Mouse (Mus musculus) MEL-GATA-1-ER (cell line): ENCODE results near the gene Rpl37a.

Experiments
- DNase-seq: peaks from one replicate; pipeline ENCODE4 v3.0.0-alpha.2; 2012; ENCODE audit warnings: low read depth; ENCODE audit errors: extremely low read depth

The Rpl37a gene

GRCm38 (mm10) chr1:72710753-72711653 is at the start of gene Rpl37a:
Gene Rpl37a (plus strand): TSS chr1:72711290.
- DNase-seq, result peak; percentile 84

GRCm38 (mm10) chr1:72673070-72673469 is 38.0 kb upstream of the Rpl37a start:
- DNase-seq, result no peak

- DNase-seq, result no peak
Measured at GRCm38 (mm10) chr1:72696256-72696655, 14.8 kb upstream of the Rpl37a start.

- no peak for DNase-seq
Measured at GRCm38 (mm10) chr1:72698651-72699050, 12.4 kb upstream of the Rpl37a start.

- no peak for DNase-seq
Measured at GRCm38 (mm10) chr1:72700479-72700878, 10.6 kb upstream of the Rpl37a start, which contains the start of gene Ankar. Gene Ankar (minus strand): TSS chr1:72700579.

GRCm38 (mm10) chr1:72707525-72707924 is 3.6 kb upstream of the Rpl37a start:
- DNase-seq, result no peak

- no peak for DNase-seq
Measured at GRCm38 (mm10) chr1:72711684-72712083, 594 bp downstream of the Rpl37a start.

GRCm38 (mm10) chr1:72714547-72714946 is 3.5 kb downstream of the Rpl37a start:
- no peak for DNase-seq

GRCm38 (mm10) chr1:72715065-72715464 is 4.0 kb downstream of the Rpl37a start:
- DNase-seq, result no peak

- no peak for DNase-seq
Measured at GRCm38 (mm10) chr1:72715593-72716361, 4.7 kb downstream of the Rpl37a start.

- DNase-seq, result no peak
Measured at GRCm38 (mm10) chr1:72716421-72716820, 5.3 kb downstream of the Rpl37a start.

GRCm38 (mm10) chr1:72716926-72717325 is 5.8 kb downstream of the Rpl37a start:
- no peak for DNase-seq

- no peak for DNase-seq
Measured at GRCm38 (mm10) chr1:72717540-72717939, 6.5 kb downstream of the Rpl37a start.

GRCm38 (mm10) chr1:72718846-72719245 is 7.8 kb downstream of the Rpl37a start:
- no peak for DNase-seq

- no peak for DNase-seq
Measured at GRCm38 (mm10) chr1:72720115-72720725, 9.1 kb downstream of the Rpl37a start.

- DNase-seq, result no peak
Measured at GRCm38 (mm10) chr1:72722646-72723045, 11.6 kb downstream of the Rpl37a start.

GRCm38 (mm10) chr1:72724354-72724753 is 13.3 kb downstream of the Rpl37a start:
- no peak for DNase-seq

- DNase-seq, result no peak
Measured at GRCm38 (mm10) chr1:72725941-72726340, 14.9 kb downstream of the Rpl37a start.

GRCm38 (mm10) chr1:72728781-72729180 is 17.7 kb downstream of the Rpl37a start:
- DNase-seq, result no peak

GRCm38 (mm10) chr1:72730126-72730525 is 19.0 kb downstream of the Rpl37a start:
- DNase-seq, result no peak

GRCm38 (mm10) chr1:72733191-72733691 is 22.2 kb downstream of the Rpl37a start:
- DNase-seq, result no peak
